Mouse (Mus musculus) thymus, adult 2 months (tissue): ENCODE data around the gene Fgfr2. TPM values are rescaled to one million over a fixed set of nuclear protein-coding genes. Genes with fewer than 3 reads are reported as not detected.

Experiments
- DNase-seq: peaks from one replicate; pipeline ENCODE4 v3.0.0; 2021
- H3K27ac ChIP-seq: fragments of 200-500 bp; 2 replicates; pipeline ENCODE4 v1.5.1; 2012; ENCODE audit warnings: low read length, control low read depth; ENCODE audit not compliant: control insufficient read depth, insufficient read depth
- H3K27me3 ChIP-seq: fragments of 200-500 bp; 2 replicates; pipeline ENCODE4 v1.6.1; 2012; ENCODE audit warnings: mild to moderate bottlenecking, low read length, moderate library complexity, mixed read lengths; ENCODE audit not compliant: control insufficient read depth, insufficient read depth
- H3K36me3 ChIP-seq: fragments of 200-500 bp; 2 replicates; pipeline ENCODE4 v1.6.1; 2012; ENCODE audit warnings: mild to moderate bottlenecking, low read length, moderate library complexity; ENCODE audit not compliant: control insufficient read depth, insufficient read depth
- H3K4me1 ChIP-seq: fragments of 200-500 bp; replicated peaks from 2 replicates; pipeline ENCODE4 v1.6.1; 2012; ENCODE audit warnings: low read length; ENCODE audit not compliant: control insufficient read depth, insufficient read depth
- H3K4me3 ChIP-seq: fragments of 200-500 bp; 2 replicates; pipeline ENCODE4 v1.5.1; 2012; ENCODE audit warnings: mild to moderate bottlenecking, low read length, control low read depth, moderate library complexity; ENCODE audit not compliant: control insufficient read depth, insufficient read depth
- CTCF ChIP-seq: fragments of 200-500 bp; IDR thresholded peaks from 2 replicates; pipeline ENCODE4 v1.5.1; 2012; ENCODE audit warnings: mild to moderate bottlenecking, control low read depth, low read length, moderate library complexity, borderline replicate concordance; ENCODE audit not compliant: control insufficient read depth, poor library complexity, insufficient read depth; ENCODE audit errors: extremely low read depth
- POLR2A ChIP-seq: fragments of 200-500 bp; IDR thresholded peaks from 2 replicates; pipeline ENCODE4 v1.6.1; 2012; ENCODE audit warnings: mild to moderate bottlenecking, low read length, control low read depth, moderate library complexity; ENCODE audit not compliant: control insufficient read depth, poor library complexity, insufficient read depth; ENCODE audit errors: extremely low read depth
- WGBS: fragments of 180-500 bp; shearing (Covaris S2); methylation state at CpG from one replicate; pipeline ENCODE4 v1.1.7; 2018; 5-methylcytosine and 5-hydroxymethylcytosine counted together
- polyA plus RNA-seq: library from polyadenylated mRNA; depleted of rRNA; stranded (reverse); fragments of >200 nt; gene quantifications from 2 replicates; pipeline ENCODE4 v1.2.3, GENCODE M21; 2012

Gene Fgfr2
- polyA plus RNA-seq, 1 experiment = 12.1 TPM

GRCm38 (mm10) chr7:130629999-130630398 lies 2493.2 kb downstream of the Fgfr2 start:
- no peak for DNase-seq
- no peak for TF ChIP-seq POLR2A
- no peak for TF ChIP-seq CTCF
- H3K4me3 ChIP-seq = no peak overlapping the region
- peaks cover 9% of the 10 kb centered on the region for H3K4me1 ChIP-seq
- H3K27me3 ChIP-seq = no peaks in the 10 kb centered on the region
- no peak overlapping the region for H3K27ac ChIP-seq
- 92% methylated on average over 7 of the region's 7 CpGs for WGBS
- no peaks in the 10 kb centered on the region for H3K36me3 ChIP-seq

- TF ChIP-seq POLR2A = no peak
- TF ChIP-seq CTCF = no peak
- H3K27me3 ChIP-seq = no peaks in the 10 kb centered on the region
These were observed 2494.5 kb downstream of the Fgfr2 start for GRCm38 (mm10) chr7:130628601-130629000.

GRCm38 (mm10) chr7:130625361-130625760 lies 2497.8 kb downstream of the Fgfr2 start:
- DNase-seq = no peak
- Histone ChIP-seq H3K27ac (no peak overlapping the region), H3K27me3 (no peaks in the 10 kb centered on the region), H3K36me3 (no peaks in the 10 kb centered on the region), H3K4me3 (no peak overlapping the region), H3K4me1 (peaks cover 3% of the 10 kb centered on the region; the same call in 1 of the 2 replicates)
- WGBS = 94% methylated on average over 7 of the region's 7 CpGs
- no peak for TF ChIP-seq CTCF
- TF ChIP-seq POLR2A = no peak

More at GRCm38 (mm10) chr7:130628601-130629000, 2494.5 kb downstream of the Fgfr2 start:
- H3K27ac ChIP-seq = no peak overlapping the region
- H3K36me3 ChIP-seq = no peaks in the 10 kb centered on the region
- peaks cover 9% of the 10 kb centered on the region for H3K4me1 ChIP-seq
- DNase-seq = no peak
- no peak overlapping the region for H3K4me3 ChIP-seq
- 65% methylated on average over 1 of the region's 1 CpGs for WGBS

GRCm38 (mm10) chr7:130624299-130624698 lies 2498.9 kb downstream of the Fgfr2 start:
- 95% methylated on average over 9 of the region's 9 CpGs for WGBS

GRCm38 (mm10) chr7:130622359-130622758 lies 2500.8 kb downstream of the Fgfr2 start:
- H3K4me1 ChIP-seq = peaks cover 3% of the 10 kb centered on the region; the same call in 1 of the 2 replicates
- no peak for TF ChIP-seq POLR2A
- TF ChIP-seq CTCF = no peak
- H3K27ac ChIP-seq = no peak overlapping the region
- no peaks in the 10 kb centered on the region for H3K27me3 ChIP-seq
- DNase-seq = no peak
- H3K36me3 ChIP-seq = no peaks in the 10 kb centered on the region
- 92% methylated on average over 4 of the region's 4 CpGs for WGBS
- no peak overlapping the region for H3K4me3 ChIP-seq

More at GRCm38 (mm10) chr7:130624299-130624698, 2498.9 kb downstream of the Fgfr2 start:
- Histone ChIP-seq H3K4me1 (peaks cover 3% of the 10 kb centered on the region; the same call in 1 of the 2 replicates), H3K36me3 (no peaks in the 10 kb centered on the region), H3K27me3 (no peaks in the 10 kb centered on the region), H3K4me3 (no peak overlapping the region), H3K27ac (no peak overlapping the region)
- TF ChIP-seq POLR2A = no peak
- TF ChIP-seq CTCF = no peak
- no peak for DNase-seq

- no peak overlapping the region for H3K27ac ChIP-seq
- no peak for DNase-seq
- WGBS = 85% methylated on average over 3 of the region's 3 CpGs
These were observed 2501.2 kb downstream of the Fgfr2 start for GRCm38 (mm10) chr7:130621953-130622352.

GRCm38 (mm10) chr7:130621068-130621467 lies 2502.1 kb downstream of the Fgfr2 start:
- TF ChIP-seq POLR2A (no peak), CTCF (no peak)
- WGBS = 86% methylated on average over 2 of the region's 2 CpGs
- DNase-seq = no peak
- no peak overlapping the region for H3K27ac ChIP-seq
- peaks cover 3% of the 10 kb centered on the region; the same call in 1 of the 2 replicates for H3K4me1 ChIP-seq
- no peaks in the 10 kb centered on the region for H3K27me3 ChIP-seq
- no peak overlapping the region for H3K4me3 ChIP-seq
- no peaks in the 10 kb centered on the region for H3K36me3 ChIP-seq

More at GRCm38 (mm10) chr7:130621953-130622352, 2501.2 kb downstream of the Fgfr2 start:
- Histone ChIP-seq H3K4me3 (no peak overlapping the region), H3K4me1 (peaks cover 3% of the 10 kb centered on the region; the same call in 1 of the 2 replicates), H3K36me3 (no peaks in the 10 kb centered on the region), H3K27me3 (no peaks in the 10 kb centered on the region)
- TF ChIP-seq CTCF (no peak), POLR2A (no peak)
